Mouse (Mus musculus) brain, adult 2 months (tissue): ENCODE measurements around the gene Ldb2.

ENCODE experiments used
- DNase-seq: peaks from one replicate; pipeline ENCODE4 v3.0.0; 2011; ENCODE audit warnings: low read depth, low spot score

The Ldb2 gene

DNA sequence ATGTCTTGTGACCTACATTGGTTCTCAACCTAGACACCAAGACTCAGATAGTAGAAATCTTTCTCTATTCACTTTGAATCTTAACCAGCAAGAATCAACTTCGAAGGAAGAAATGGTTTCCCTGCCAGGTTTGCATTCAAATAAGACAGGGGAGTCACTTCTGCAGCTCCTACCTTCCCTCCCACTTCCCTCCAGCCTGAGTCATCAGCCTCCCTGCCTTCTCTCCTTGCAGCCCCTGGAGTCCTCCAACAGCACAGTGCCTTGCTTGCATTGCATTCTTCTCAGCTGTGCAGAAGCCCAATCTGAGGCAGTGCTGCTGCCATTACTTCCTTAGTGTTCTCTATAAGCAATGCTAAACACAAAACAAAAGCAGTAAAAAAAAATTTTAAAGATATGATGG lies 79.6 kb downstream of the Ldb2 start:
- DNase-seq, result peak; percentile 79

DNA sequence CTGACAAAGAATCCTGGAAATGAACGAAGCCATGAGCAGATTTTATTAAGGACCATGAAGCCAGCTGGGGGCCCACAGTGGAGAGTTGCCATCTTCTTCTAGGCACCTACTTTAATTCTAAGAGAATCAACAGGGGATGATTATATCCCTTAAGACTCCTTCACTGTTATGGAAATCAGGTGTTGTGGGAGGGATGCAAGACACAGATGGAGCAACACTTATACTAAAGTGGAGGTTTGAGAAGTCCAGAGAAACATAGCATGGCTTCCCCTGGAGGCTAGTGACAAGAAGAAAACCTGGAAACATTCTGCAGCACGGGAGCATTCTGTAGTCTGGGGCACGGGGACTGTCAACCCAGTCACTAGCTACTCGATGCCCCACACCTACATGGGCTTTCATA lies 85.0 kb downstream of the Ldb2 start:
- DNase-seq, result peak; percentile 24

GRCm38 (mm10) chr5:44713181-44713789 lies 86.2 kb downstream of the Ldb2 start:
- DNase-seq, result no peak

- peak; percentile 12 for DNase-seq
Measured at GRCm38 (mm10) chr5:44711211-44711610, 88.3 kb downstream of the Ldb2 start.

GRCm38 (mm10) chr5:44710132-44710871 lies 89.2 kb downstream of the Ldb2 start:
- no peak for DNase-seq

GRCm38 (mm10) chr5:44709276-44709675 lies 90.2 kb downstream of the Ldb2 start:
- no peak for DNase-seq

DNA sequence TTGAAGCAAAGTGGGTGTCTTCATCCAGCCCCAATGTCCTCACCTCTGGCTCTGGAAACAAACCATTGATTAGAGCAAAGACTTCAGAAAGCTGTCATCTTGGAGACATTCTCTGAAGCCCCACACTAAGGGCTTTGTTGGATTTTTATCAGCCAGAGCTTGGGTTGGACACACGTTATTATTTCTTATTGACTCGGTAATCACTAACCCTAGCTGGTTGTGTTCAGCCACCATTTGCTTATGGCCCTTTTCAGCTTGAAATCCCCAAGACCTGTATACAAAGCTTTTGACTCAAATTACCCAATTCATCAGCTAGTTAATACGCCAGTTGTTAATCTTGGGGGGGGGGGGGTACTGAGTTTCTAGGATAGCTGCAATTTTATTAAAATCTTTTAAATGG lies 91.5 kb downstream of the Ldb2 start:
- DNase-seq, result no peak

- no peak for DNase-seq
Measured at GRCm38 (mm10) chr5:44706997-44707698, 92.3 kb downstream of the Ldb2 start.

- DNase-seq, result no peak
Measured at GRCm38 (mm10) chr5:44697993-44698392, 101.5 kb downstream of the Ldb2 start.

- DNase-seq, result no peak
Measured at GRCm38 (mm10) chr5:44696548-44696947, 102.9 kb downstream of the Ldb2 start.

DNA sequence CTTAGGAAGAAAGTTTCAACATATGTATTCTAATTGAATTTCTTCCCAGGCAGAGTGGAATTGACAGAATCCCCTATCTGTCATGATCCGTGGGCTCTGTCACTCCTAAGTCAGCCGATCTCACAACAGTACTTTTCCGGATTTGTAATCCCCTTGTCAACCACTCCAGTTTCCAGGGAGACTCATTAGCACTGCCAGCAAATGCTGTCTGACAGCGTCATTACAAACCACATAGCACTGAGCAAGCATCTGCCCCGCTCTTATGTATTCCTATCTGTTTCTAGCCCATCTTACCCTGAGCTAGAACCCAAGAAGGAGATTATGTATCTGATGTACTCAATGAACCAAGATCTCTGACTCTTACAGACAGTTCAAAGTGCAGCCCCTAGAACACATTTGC lies 105.8 kb downstream of the Ldb2 start:
- DNase-seq, result peak; percentile 69

DNA sequence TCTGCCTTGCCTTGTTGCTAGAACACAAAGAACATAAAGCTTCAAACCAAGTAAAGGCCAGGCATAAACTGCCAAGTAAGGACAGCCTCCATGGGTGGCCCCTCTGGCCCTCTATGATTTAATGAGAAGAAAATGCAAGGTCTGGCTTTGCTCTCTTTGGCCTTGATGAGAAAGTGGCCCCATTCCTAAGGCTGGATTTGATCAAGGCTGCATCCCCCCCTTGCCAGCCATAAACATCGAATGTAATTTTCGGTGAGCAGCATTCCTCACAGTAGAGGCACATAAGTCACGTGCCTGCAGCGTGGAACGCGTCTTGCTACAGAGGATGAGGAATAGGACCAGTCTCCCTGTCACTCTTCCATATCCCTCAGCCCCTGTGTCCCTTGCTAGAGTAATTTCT lies 113.1 kb downstream of the Ldb2 start:
- no peak for DNase-seq

- no peak for DNase-seq
Measured at GRCm38 (mm10) chr5:44681054-44681638, 118.3 kb downstream of the Ldb2 start.

GRCm38 (mm10) chr5:44677814-44678213 lies 121.7 kb downstream of the Ldb2 start:
- DNase-seq, result peak; percentile 46

GRCm38 (mm10) chr5:44676145-44676754 lies 123.2 kb downstream of the Ldb2 start:
- no peak for DNase-seq

DNA sequence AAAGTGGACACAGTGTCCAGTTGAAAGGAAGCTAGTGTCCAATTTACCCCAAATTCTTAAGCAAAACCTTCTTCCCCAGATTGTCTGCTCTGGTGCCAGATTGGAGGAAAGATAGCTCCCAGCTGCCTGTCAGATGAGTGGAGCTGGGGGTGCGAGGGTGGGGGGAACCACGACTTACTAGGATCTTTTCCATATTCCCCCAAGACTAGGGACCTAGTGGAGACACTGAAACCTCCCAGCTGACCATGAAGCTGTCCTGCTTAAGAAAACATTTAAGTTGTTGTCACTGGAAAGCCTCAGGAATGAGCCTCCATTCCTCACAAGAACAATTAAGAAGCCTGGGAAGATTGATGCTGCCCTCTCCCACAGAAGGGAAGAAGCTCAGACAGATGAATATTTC lies 129.1 kb downstream of the Ldb2 start:
- no peak for DNase-seq

DNA sequence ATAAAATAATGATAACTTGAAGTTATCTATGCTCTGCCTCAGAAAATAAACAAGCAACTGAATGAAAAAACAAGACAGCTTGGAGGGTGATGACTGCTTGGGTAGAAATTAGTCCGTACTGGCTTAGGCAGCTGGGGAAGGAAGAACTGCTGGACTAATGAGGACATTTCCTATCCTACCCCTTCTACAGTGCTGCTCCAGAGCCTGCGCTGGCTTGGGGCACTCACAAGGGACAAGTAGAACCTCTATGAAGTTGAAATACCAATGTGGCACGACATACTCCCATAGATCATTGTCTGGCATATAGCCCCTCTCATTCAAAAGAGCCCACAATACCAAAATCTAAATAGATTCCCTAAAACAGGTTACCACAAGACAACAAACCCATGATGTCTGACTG lies 131.6 kb downstream of the Ldb2 start:
- no peak for DNase-seq

DNA sequence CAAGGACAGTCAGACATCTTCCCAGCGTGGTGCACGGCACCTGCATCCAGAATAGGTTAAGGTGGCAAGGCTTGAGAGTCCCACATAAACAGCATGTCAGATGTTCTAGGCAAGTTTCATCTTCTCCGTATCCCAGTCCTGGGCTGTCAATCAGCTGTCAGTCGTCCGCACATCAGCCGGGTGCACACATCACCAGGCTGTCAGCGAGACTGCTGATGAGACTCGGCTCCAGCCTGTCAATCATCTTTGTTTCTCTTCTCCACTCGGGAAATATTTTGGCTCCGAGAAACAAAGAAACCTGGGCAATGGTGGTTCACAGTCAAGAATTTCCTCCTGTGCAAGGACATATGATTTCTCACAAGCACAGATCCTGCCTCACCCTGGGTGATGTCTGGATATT lies 132.1 kb downstream of the Ldb2 start:
- DNase-seq, result no peak

GRCm38 (mm10) chr5:44659651-44660050 lies 139.8 kb downstream of the Ldb2 start:
- DNase-seq, result peak; percentile 53

- no peak for DNase-seq
Measured at GRCm38 (mm10) chr5:44656707-44657106, 142.8 kb downstream of the Ldb2 start.

DNA sequence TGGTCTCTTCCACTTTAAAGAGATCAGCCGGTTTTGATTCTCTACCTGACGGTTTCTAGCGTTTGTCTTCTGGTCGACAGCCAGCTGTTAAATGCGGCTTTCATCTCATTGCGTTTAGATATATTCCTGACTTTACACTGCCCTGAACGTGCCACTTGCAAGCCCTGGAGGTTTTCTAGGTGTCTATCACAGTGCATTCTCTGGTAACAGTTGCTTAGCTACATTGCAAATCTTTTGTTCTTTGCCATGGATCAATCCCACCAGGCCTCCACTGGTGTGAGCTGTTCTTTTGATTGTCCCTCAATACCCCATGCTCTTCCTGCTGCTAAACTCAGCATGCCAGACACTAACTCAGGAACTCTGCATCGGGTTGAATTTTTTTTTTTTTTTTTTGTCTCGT lies 145.1 kb downstream of the Ldb2 start:
- no peak for DNase-seq

GRCm38 (mm10) chr5:44646842-44647190 lies 152.7 kb downstream of the Ldb2 start:
- no peak for DNase-seq
